In genomic region chr9:72735822-72736410, GRCm38 (mm10) we compare ENCODE assay signal across 8 mouse cellular contexts.
DNase-seq lines count a peak whose midpoint lies in the region; ATAC-seq and TF ChIP-seq lines count a peak whose summit lies in the region.

No protein-coding gene starts in this region.

- H3K9me3 ChIP-seq in kidney, postnatal 0 days (replicated peaks; ENCODE audit: low read length) = no peaks in the 10 kb centered on the region

- no peaks in the 10 kb centered on the region for H3K27me3 ChIP-seq in kidney, postnatal 0 days (ENCODE audit: insufficient read depth, low read length)

- no peaks in the 10 kb centered on the region for H3K4me1 ChIP-seq in kidney, postnatal 0 days (replicated peaks; ENCODE audit: insufficient read depth, low read length)

- peak; percentile 27 for DNase-seq in cerebellum, adult 9-10 months
- no peak for DNase-seq in cerebellum, adult 9-11 months
- DNase-seq in ovary, postnatal 14 days (ENCODE audit: low spot score) = peak; percentile 43
- DNase-seq in ovary, adult 18-20 months (ENCODE audit: low spot score) = no peak
- peak; percentile 32 to 39 for DNase-seq in cerebellum, postnatal 36 days
- no peak for DNase-seq in kidney, postnatal 0 days (ENCODE audit: low spot score)
- DNase-seq in mesoderm, embryonic 11.5 days (ENCODE audit: low read depth, low spot score) = peak; percentile 75
- peak; percentile 69 for DNase-seq in thymus, postnatal 0 days (ENCODE audit: low spot score)

- WGBS in kidney, postnatal 0 days = 63% methylated on average over 3 of the region's 3 CpGs

- TF ChIP-seq CTCF in kidney, postnatal 0 days (IDR thresholded peaks at IDR 0.05; ENCODE audit: low read depth) = peak; percentile 75

- H3K27ac ChIP-seq in kidney, postnatal 0 days = no peak overlapping the region

- H3K9ac ChIP-seq in kidney, postnatal 0 days (ENCODE audit: low read depth, low read length) = no peak overlapping the region

- H3K36me3 ChIP-seq in kidney, postnatal 0 days (ENCODE audit: insufficient read depth, low read length) = peaks cover 83% of the 10 kb centered on the region

- no peak for ATAC-seq in kidney, postnatal 0 days (replicated peaks; ENCODE audit: low FRiP score, low read depth)

- H3K4me3 ChIP-seq in kidney, postnatal 0 days (replicated peaks; ENCODE audit: low read depth, low read length) = no peak overlapping the region

- no peak overlapping the region for H3K4me2 ChIP-seq in kidney, postnatal 0 days (ENCODE audit: low read length)

Comparison
In these comparisons a context has a peak if more than half of its experiments do, and no peak if none do; other contexts are left out.
1. DNase-seq: peak in cerebellum, adult 9-10 months (single experiment), ovary, postnatal 14 days (single experiment), cerebellum, postnatal 36 days (2 of 2), mesoderm, embryonic 11.5 days (single experiment) and thymus, postnatal 0 days (single experiment); none in cerebellum, adult 9-11 months (single experiment), ovary, adult 18-20 months (single experiment) and kidney, postnatal 0 days (single experiment).